Mouse (Mus musculus) myocyte (in vitro differentiated cells): ENCODE measurements around the gene Epas1.

Experiments
- E2F4 ChIP-seq: IDR thresholded peaks from one replicate; pipeline ENCODE4 v1.6.1; 2011; ENCODE audit warnings: mild to moderate bottlenecking, control low read depth, moderate library complexity; ENCODE audit not compliant: insufficient read depth
- POLR2A ChIP-seq: IDR thresholded peaks from one replicate; pipeline ENCODE4 v1.6.1; 2011; ENCODE audit warnings: low read depth, mild to moderate bottlenecking, control low read depth, moderate library complexity; ENCODE audit not compliant: insufficient read length
- TCF12 ChIP-seq: IDR thresholded peaks from one replicate; pipeline ENCODE4 v1.6.1; 2011; ENCODE audit warnings: mild to moderate bottlenecking, control low read depth; ENCODE audit not compliant: poor library complexity, insufficient read depth, severe bottlenecking

DNA sequence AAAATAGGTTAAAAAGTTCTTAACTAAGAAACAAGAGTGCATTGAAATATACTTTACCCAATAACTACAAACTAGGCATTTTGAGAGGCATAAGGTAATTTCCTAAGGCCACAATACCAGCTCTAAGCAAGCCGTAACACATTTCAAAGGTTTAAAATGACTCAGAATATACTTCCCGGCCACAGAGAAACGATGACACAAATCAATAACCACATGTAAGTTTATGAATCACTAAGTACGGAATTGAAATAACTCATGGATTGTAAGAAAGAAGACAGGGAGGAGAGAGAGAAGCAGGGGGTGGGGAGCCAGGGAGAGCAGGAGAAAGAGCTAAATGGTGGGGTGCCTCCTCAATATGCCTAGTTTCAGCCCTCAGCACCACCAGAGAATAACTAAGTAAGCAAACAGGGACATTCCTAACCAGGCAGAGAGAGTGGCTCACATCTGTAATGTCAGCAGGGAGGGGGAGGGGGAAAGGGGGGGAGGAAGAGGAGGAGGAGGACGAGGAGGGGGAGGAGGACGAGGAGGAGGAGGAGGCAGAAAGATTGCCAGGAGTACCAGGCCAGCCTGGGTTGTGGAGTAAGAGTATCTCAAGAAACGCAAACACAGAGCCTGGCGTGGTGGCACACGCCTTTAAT lies 97.3 kb downstream of the Epas1 start:
- no peak for TF ChIP-seq POLR2A
- no peak for TF ChIP-seq TCF12
- TF ChIP-seq E2F4 = no peak
